ENCODE assay signal across 8 mouse cellular contexts in genomic region chr2:129183561-129184031, GRCm38 (mm10). TPM values are rescaled to one million over a fixed set of nuclear protein-coding genes. Genes with fewer than 3 reads are reported as not detected.
A peak's percentile ranks its signal among the peaks of the same experiment; 100 is the strongest.
DNase-seq lines count a peak whose midpoint lies in the region; ATAC-seq lines count a peak whose summit lies in the region.

No protein-coding gene starts in this region.

- peak; percentile 39 for DNase-seq in lung, postnatal 36 days
- DNase-seq in lung, postnatal 10 days = no peak
- peak; percentile 66 to 77 for DNase-seq in frontal cortex, postnatal 36 days (ENCODE audit: low spot score in 2 of 2)
- peak; percentile 93 for DNase-seq in thymus, postnatal 14 days
- DNase-seq in adrenal gland, postnatal 25 days = no peak
- no peak for DNase-seq in ovary, postnatal 36 days (ENCODE audit: low spot score)
- no peak for DNase-seq in cerebellum, adult 9-11 months

- ATAC-seq in monocyte, adult 5-6 weeks (replicated peaks; ENCODE audit: insufficient number of reproducible peaks, low FRiP score, low TSS enrichment, poor library complexity, severe bottlenecking) = peak; percentile 69

RNA-seq across cellular contexts. Expression of gene Slc20a1, which starts 15.0 kb away (rescaled TPM):
- 139 to 316 TPM (median 186 TPM) in 3 replicates for total RNA-seq in monocyte, adult 5-6 weeks (2017)
- 18.0 and 21.1 TPM in 2 replicates for total RNA-seq in adrenal gland, postnatal 25 days (2021)

RNA-seq across cellular contexts. Expression of gene Chchd5, which starts 54.1 kb away (rescaled TPM):
- total RNA-seq in monocyte, adult 5-6 weeks (2017) = 1.4 to 12.5 TPM (median 5.5 TPM) in 3 replicates
- total RNA-seq in adrenal gland, postnatal 25 days (2021) = 25.0 and 27.7 TPM in 2 replicates

Comparison
In these comparisons a context has a peak if more than half of its experiments do, and no peak if none do; other contexts are left out.
1. DNase-seq: peak in lung, postnatal 36 days (single experiment), frontal cortex, postnatal 36 days (2 of 2) and thymus, postnatal 14 days (single experiment); none in lung, postnatal 10 days (single experiment), adrenal gland, postnatal 25 days (single experiment), ovary, postnatal 36 days (single experiment) and cerebellum, adult 9-11 months (single experiment).